Mouse (Mus musculus) midbrain, embryonic 15.5 days (tissue): Measurements from ENCODE around the gene Dld. TPM values are rescaled to one million over a fixed set of nuclear protein-coding genes. Genes with fewer than 3 reads are reported as not detected.

Source experiments
- ATAC-seq: fragments of 200-750 bp; cut with Nextera tagmentation; replicated peaks from 2 replicates; pipeline ENCODE4 v1.8.0; 2017; ENCODE audit warnings: moderate TSS enrichment
- H3K27ac ChIP-seq: fragments of 300-500 bp; sonication (generic); 2 replicates; pipeline ENCODE4 v1.5.1; 2015; ENCODE audit warnings: mild to moderate bottlenecking, inconsistent platforms
- H3K27me3 ChIP-seq: fragments of 300-500 bp; sonication (generic); replicated peaks from 2 replicates; pipeline ENCODE4 v1.6.1; 2015; ENCODE audit warnings: inconsistent platforms
- H3K36me3 ChIP-seq: fragments of 300-500 bp; sonication (generic); replicated peaks from 2 replicates; pipeline ENCODE4 v1.6.1; 2015; ENCODE audit warnings: inconsistent platforms
- H3K4me1 ChIP-seq: fragments of 300-500 bp; sonication (generic); 2 replicates; pipeline ENCODE4 v1.6.1; 2015; ENCODE audit warnings: inconsistent platforms
- H3K4me2 ChIP-seq: fragments of 300-500 bp; sonication (generic); 2 replicates; pipeline ENCODE4 v1.6.1; 2015; ENCODE audit warnings: inconsistent platforms, mild to moderate bottlenecking, moderate library complexity
- H3K4me3 ChIP-seq: fragments of 300-500 bp; sonication (generic); 2 replicates; pipeline ENCODE4 v1.5.1; 2015; ENCODE audit warnings: mild to moderate bottlenecking, inconsistent platforms
- H3K9ac ChIP-seq: fragments of 300-500 bp; sonication (generic); 2 replicates; pipeline ENCODE4 v1.6.1; 2015; ENCODE audit warnings: mild to moderate bottlenecking, inconsistent platforms
- H3K9me3 ChIP-seq: fragments of 300-500 bp; sonication (generic); 2 replicates; pipeline ENCODE4 v1.6.1; 2016; ENCODE audit warnings: inconsistent platforms
- WGBS: fragments of 180-500 bp; shearing (Covaris S2); methylation state at CpG from one replicate; pipeline ENCODE4 v1.1.7; 2015; ENCODE audit warnings: mixed read lengths; 5-methylcytosine and 5-hydroxymethylcytosine counted together
- polyA plus RNA-seq: library from polyadenylated mRNA; unstranded; fragments of >200 nt; fragmentation: Nextera tagmentation; extraction: Ambion mirVana; gene quantifications from 2 replicates; pipeline ENCODE4 v1.2.1, GENCODE M21; 2015

The Dld gene
- polyA plus RNA-seq, 1 experiment from 2014 or later: 116 TPM

GRCm38 (mm10) chr12:31300276-31300675 lies 51.0 kb downstream of the Dld start:
- WGBS: 94% methylated on average over 9 of the region's 9 CpGs
- no peak overlapping the region for H3K4me3 ChIP-seq
- no peak overlapping the region for H3K9ac ChIP-seq
- ATAC-seq: no peak
- no peak overlapping the region for H3K27ac ChIP-seq
- no peaks in the 10 kb centered on the region for H3K36me3 ChIP-seq
- H3K4me2 ChIP-seq: no peak overlapping the region
- no peaks in the 10 kb centered on the region for H3K9me3 ChIP-seq
- no peaks in the 10 kb centered on the region for H3K27me3 ChIP-seq
- 0 out of 2 replicates have a peak, but pooled peaks cover 3% of the 10 kb centered on the region for H3K4me1 ChIP-seq

- no peak overlapping the region for H3K9ac ChIP-seq
- H3K4me3 ChIP-seq: no peak overlapping the region
- no peaks in the 10 kb centered on the region for H3K36me3 ChIP-seq
- 0 out of 2 replicates have a peak, but pooled peaks cover 3% of the 10 kb centered on the region for H3K4me1 ChIP-seq
- 88% methylated on average over 14 of the region's 14 CpGs for WGBS
- H3K9me3 ChIP-seq: no peaks in the 10 kb centered on the region
- ATAC-seq: no peak
- no peak overlapping the region for H3K4me2 ChIP-seq
- no peaks in the 10 kb centered on the region for H3K27me3 ChIP-seq
- no peak overlapping the region for H3K27ac ChIP-seq
Observed at GRCm38 (mm10) chr12:31299676-31300197, 51.5 kb downstream of the Dld start.

GRCm38 (mm10) chr12:31299126-31299525 lies 52.1 kb downstream of the Dld start:
- H3K4me2 ChIP-seq: no peak overlapping the region
- 91% methylated on average over 3 of the region's 3 CpGs for WGBS
- H3K36me3 ChIP-seq: no peaks in the 10 kb centered on the region
- H3K9ac ChIP-seq: no peak overlapping the region
- no peaks in the 10 kb centered on the region for H3K9me3 ChIP-seq
- ATAC-seq: no peak
- no peak overlapping the region for H3K27ac ChIP-seq
- no peaks in the 10 kb centered on the region for H3K27me3 ChIP-seq
- no peak overlapping the region for H3K4me3 ChIP-seq
- 0 out of 2 replicates have a peak, but pooled peaks cover 3% of the 10 kb centered on the region for H3K4me1 ChIP-seq

GRCm38 (mm10) chr12:31298530-31298929 lies 52.7 kb downstream of the Dld start:
- H3K36me3 ChIP-seq: no peaks in the 10 kb centered on the region

GRCm38 (mm10) chr12:31298122-31298521 lies 53.1 kb downstream of the Dld start:
- H3K4me3 ChIP-seq: no peak overlapping the region
- 0 out of 2 replicates have a peak, but pooled peaks cover 3% of the 10 kb centered on the region for H3K4me1 ChIP-seq
- H3K27ac ChIP-seq: no peak overlapping the region
- H3K36me3 ChIP-seq: no peaks in the 10 kb centered on the region
- H3K27me3 ChIP-seq: no peaks in the 10 kb centered on the region
- no peak overlapping the region for H3K4me2 ChIP-seq
- 86% methylated on average over 4 of the region's 4 CpGs for WGBS
- ATAC-seq: no peak
- no peaks in the 10 kb centered on the region for H3K9me3 ChIP-seq
- H3K9ac ChIP-seq: no peak overlapping the region

More at GRCm38 (mm10) chr12:31298530-31298929, 52.7 kb downstream of the Dld start:
- H3K27me3 ChIP-seq: no peaks in the 10 kb centered on the region
- H3K9me3 ChIP-seq: no peaks in the 10 kb centered on the region
- no peak for ATAC-seq
- H3K9ac ChIP-seq: no peak overlapping the region
- WGBS: 87% methylated on average over 8 of the region's 8 CpGs
- no peak overlapping the region for H3K27ac ChIP-seq
- H3K4me2 ChIP-seq: no peak overlapping the region
- H3K4me3 ChIP-seq: no peak overlapping the region
- H3K4me1 ChIP-seq: 0 out of 2 replicates have a peak, but pooled peaks cover 3% of the 10 kb centered on the region

- Histone ChIP-seq H3K27me3 (no peaks in the 10 kb centered on the region), H3K36me3 (no peaks in the 10 kb centered on the region), H3K27ac (no peak overlapping the region), H3K4me1 (no peaks in the 10 kb centered on the region), H3K9me3 (no peaks in the 10 kb centered on the region), H3K4me3 (no peak overlapping the region), H3K4me2 (no peak overlapping the region), H3K9ac (no peak overlapping the region)
- WGBS: 81% methylated on average over 4 of the region's 4 CpGs
- no peak for ATAC-seq
Observed at GRCm38 (mm10) chr12:31296097-31296496, 55.2 kb downstream of the Dld start.

- WGBS: 86% methylated on average over 3 of the region's 3 CpGs
- no peak for ATAC-seq
- Histone ChIP-seq H3K4me1 (no peaks in the 10 kb centered on the region), H3K4me3 (no peak overlapping the region), H3K4me2 (no peak overlapping the region), H3K27me3 (no peaks in the 10 kb centered on the region), H3K9me3 (no peaks in the 10 kb centered on the region), H3K27ac (no peak overlapping the region), H3K36me3 (no peaks in the 10 kb centered on the region), H3K9ac (no peak overlapping the region)
Observed at GRCm38 (mm10) chr12:31295505-31295904, 55.7 kb downstream of the Dld start.

GRCm38 (mm10) chr12:31294996-31295395 lies 56.3 kb downstream of the Dld start:
- Histone ChIP-seq H3K36me3 (no peaks in the 10 kb centered on the region), H3K9ac (no peak overlapping the region), H3K9me3 (no peaks in the 10 kb centered on the region), H3K4me2 (no peak overlapping the region), H3K27me3 (no peaks in the 10 kb centered on the region), H3K4me3 (no peak overlapping the region), H3K27ac (no peak overlapping the region), H3K4me1 (no peaks in the 10 kb centered on the region)
- WGBS: 86% methylated on average over 11 of the region's 11 CpGs
- no peak for ATAC-seq

GRCm38 (mm10) chr12:31294526-31294925 lies 56.7 kb downstream of the Dld start:
- 78% methylated on average over 10 of the region's 10 CpGs for WGBS
- Histone ChIP-seq H3K4me2 (no peak overlapping the region), H3K4me3 (no peak overlapping the region), H3K9ac (no peak overlapping the region), H3K36me3 (no peaks in the 10 kb centered on the region), H3K9me3 (no peaks in the 10 kb centered on the region), H3K27me3 (no peaks in the 10 kb centered on the region), H3K4me1 (no peaks in the 10 kb centered on the region), H3K27ac (no peak overlapping the region)
- no peak for ATAC-seq

GRCm38 (mm10) chr12:31293361-31294142 lies 57.7 kb downstream of the Dld start:
- Histone ChIP-seq H3K4me2 (no peak overlapping the region), H3K9ac (no peak overlapping the region), H3K4me3 (no peak overlapping the region), H3K27me3 (no peaks in the 10 kb centered on the region), H3K36me3 (no peaks in the 10 kb centered on the region), H3K27ac (no peak overlapping the region), H3K4me1 (no peaks in the 10 kb centered on the region), H3K9me3 (no peaks in the 10 kb centered on the region)
- 67% methylated on average over 15 of the region's 15 CpGs for WGBS
- no peak for ATAC-seq

- Histone ChIP-seq H3K9ac (no peak overlapping the region), H3K27ac (no peak overlapping the region), H3K4me1 (no peaks in the 10 kb centered on the region), H3K4me2 (no peak overlapping the region), H3K9me3 (no peaks in the 10 kb centered on the region), H3K36me3 (no peaks in the 10 kb centered on the region), H3K4me3 (no peak overlapping the region), H3K27me3 (no peaks in the 10 kb centered on the region)
- WGBS: 67% methylated on average over 3 of the region's 3 CpGs
- ATAC-seq: no peak
Observed at GRCm38 (mm10) chr12:31290951-31291350, 60.3 kb downstream of the Dld start.

- WGBS: 80% methylated on average over 10 of the region's 10 CpGs
- no peak for ATAC-seq
- Histone ChIP-seq H3K4me2 (no peak overlapping the region), H3K4me1 (no peaks in the 10 kb centered on the region), H3K4me3 (no peak overlapping the region), H3K9ac (no peak overlapping the region), H3K9me3 (no peaks in the 10 kb centered on the region), H3K27ac (no peak overlapping the region), H3K36me3 (no peaks in the 10 kb centered on the region), H3K27me3 (no peaks in the 10 kb centered on the region)
Observed at GRCm38 (mm10) chr12:31289046-31289445, 62.2 kb downstream of the Dld start.

GRCm38 (mm10) chr12:31283617-31284136 lies 67.6 kb downstream of the Dld start:
- Histone ChIP-seq H3K36me3 (no peaks in the 10 kb centered on the region), H3K9me3 (no peaks in the 10 kb centered on the region), H3K4me3 (no peak overlapping the region), H3K9ac (no peak overlapping the region), H3K4me1 (peaks cover 9% of the 10 kb centered on the region), H3K27ac (no peak overlapping the region), H3K27me3 (no peaks in the 10 kb centered on the region), H3K4me2 (no peak overlapping the region)
- WGBS: 72% methylated on average over 4 of the region's 4 CpGs
- no peak for ATAC-seq
